Mouse (Mus musculus) forebrain, embryonic 10.5 days (tissue): ENCODE measurements around the gene Olfr1080. TPM values are rescaled to one million over a fixed set of nuclear protein-coding genes. Genes with fewer than 3 reads are reported as not detected.
"Not testable (repeated sequence)": the region's sequence is repeated elsewhere in the genome, so short reads cannot be mapped to it uniquely, and the experiment has no call there.

Experiments used
- DNase-seq: peaks from one replicate; pipeline ENCODE4 v3.0.0-alpha.2; 2017; ENCODE audit warnings: low spot score; ENCODE audit errors: extremely low spot score
- H3K27ac ChIP-seq: fragments of 300-500 bp; sonication (generic); 2 replicates; pipeline ENCODE4 v1.5.1; 2016; ENCODE audit warnings: mild to moderate bottlenecking
- H3K27me3 ChIP-seq: fragments of 300-500 bp; sonication (generic); 2 replicates; pipeline ENCODE4 v1.6.1; 2016; ENCODE audit warnings: mild to moderate bottlenecking; ENCODE audit not compliant: poor library complexity, severe bottlenecking
- H3K36me3 ChIP-seq: fragments of 300-500 bp; sonication (generic); replicated peaks from 2 replicates; pipeline ENCODE4 v1.6.1; 2016; ENCODE audit warnings: mild to moderate bottlenecking, moderate library complexity
- H3K4me1 ChIP-seq: fragments of 300-500 bp; sonication (generic); 2 replicates; pipeline ENCODE4 v1.6.1; 2016
- H3K4me3 ChIP-seq: fragments of 300-500 bp; sonication (generic); 2 replicates; pipeline ENCODE4 v1.5.1; 2016; ENCODE audit warnings: mild to moderate bottlenecking, moderate library complexity
- H3K9me3 ChIP-seq: fragments of 300-500 bp; sonication (generic); 2 replicates; pipeline ENCODE4 v1.6.1; 2016; ENCODE audit warnings: mild to moderate bottlenecking, moderate library complexity
- WGBS: fragments of 180-500 bp; shearing (Covaris S2); methylation state at CpG from one replicate; pipeline ENCODE4 v1.1.7; 2016; 5-methylcytosine and 5-hydroxymethylcytosine counted together
- polyA plus RNA-seq: library from polyadenylated mRNA; unstranded; fragments of >200 nt; fragmentation: Nextera tagmentation; extraction: Ambion mirVana; gene quantifications from 2 replicates; pipeline ENCODE4 v1.2.1, GENCODE M21; 2016

The Olfr1080 gene
- not detected in 2 replicates for polyA plus RNA-seq

DNA sequence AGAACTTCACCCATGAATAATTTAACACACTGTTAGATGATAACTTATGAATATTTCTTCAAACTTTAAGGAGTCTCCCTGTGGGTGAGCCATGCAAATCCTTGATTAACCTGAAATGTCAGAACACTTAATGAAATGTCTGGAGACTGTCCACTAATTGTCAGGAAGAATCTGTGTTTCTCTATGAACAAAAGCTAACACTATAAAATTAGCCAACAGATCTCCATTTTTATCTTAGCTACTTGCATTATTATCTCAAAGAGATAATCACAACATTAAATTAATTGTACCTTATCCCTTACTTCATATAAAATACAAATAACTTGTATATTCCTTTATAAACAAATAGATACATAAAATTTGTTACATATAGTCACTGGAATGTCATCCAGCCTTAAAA is at the start of gene Olfr1080:
TSS of gene Olfr1080 (minus strand) at position 101 of the 400 bp plus-strand sequence.
- not testable (repeated sequence) for H3K4me3 ChIP-seq, H3K36me3 ChIP-seq, H3K9me3 ChIP-seq, H3K27me3 ChIP-seq, H3K27ac ChIP-seq, DNase-seq, H3K4me1 ChIP-seq

DNA sequence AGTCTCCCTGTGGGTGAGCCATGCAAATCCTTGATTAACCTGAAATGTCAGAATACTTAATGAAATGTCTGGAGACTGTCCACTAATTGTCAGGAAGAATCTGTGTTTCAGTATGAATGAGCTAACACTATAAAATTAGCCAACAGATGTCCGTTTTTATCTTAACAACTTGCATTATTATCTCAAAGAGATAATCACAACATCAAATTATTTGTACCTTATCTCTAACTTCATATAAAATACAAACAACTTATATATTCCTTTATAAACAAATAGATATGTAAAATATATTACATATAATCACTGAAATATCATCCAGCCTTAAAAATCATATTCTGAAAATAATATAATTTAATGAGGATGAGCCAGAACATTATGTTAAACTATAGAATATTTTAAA is 40.8 kb upstream of the Olfr1080 start, which contains the start of gene Olfr1082:
TSS of gene Olfr1082 (minus strand) at position 101 of the 400 bp plus-strand sequence.
- H3K36me3 ChIP-seq, DNase-seq, H3K27ac ChIP-seq, H3K4me1 ChIP-seq, H3K9me3 ChIP-seq, H3K27me3 ChIP-seq, H3K4me3 ChIP-seq: not testable (repeated sequence)
- WGBS: 58% methylated on average over 1 of the region's 1 CpGs

DNA sequence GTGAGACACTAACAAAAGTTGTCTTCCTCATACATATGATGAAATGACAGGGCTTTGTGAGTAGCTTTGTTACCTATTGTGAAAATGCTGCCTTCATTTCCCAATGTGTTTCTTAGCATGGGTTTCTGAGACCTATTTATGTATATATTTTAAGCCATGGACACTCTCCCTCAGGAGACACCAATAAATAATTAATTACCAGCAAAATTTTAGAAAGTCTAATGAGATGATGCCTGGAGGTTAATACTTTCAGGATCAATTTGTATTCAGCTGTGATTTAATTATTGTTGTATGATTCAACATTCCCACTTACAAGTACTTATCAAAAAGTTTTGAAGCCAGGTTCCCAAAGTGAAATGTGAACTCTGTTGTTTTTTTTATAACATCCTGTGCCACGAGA is 15.7 kb downstream of the Olfr1080 start, which contains the start of gene Olfr1079:
TSS of gene Olfr1079 (minus strand) at position 101 of the 400 bp plus-strand sequence.
- Histone ChIP-seq H3K4me3 (no peak within 1 kb of the TSS), H3K4me1 (no peaks in the 10 kb centered on the region), H3K9me3 (no peaks in the 10 kb centered on the region), H3K27ac (no peak within 1 kb of the TSS), H3K36me3 (no peaks in the 10 kb centered on the region), H3K27me3 (no peaks in the 10 kb centered on the region)
- no peak for DNase-seq
- 60% methylated on average over 1 of the region's 1 CpGs for WGBS

DNA sequence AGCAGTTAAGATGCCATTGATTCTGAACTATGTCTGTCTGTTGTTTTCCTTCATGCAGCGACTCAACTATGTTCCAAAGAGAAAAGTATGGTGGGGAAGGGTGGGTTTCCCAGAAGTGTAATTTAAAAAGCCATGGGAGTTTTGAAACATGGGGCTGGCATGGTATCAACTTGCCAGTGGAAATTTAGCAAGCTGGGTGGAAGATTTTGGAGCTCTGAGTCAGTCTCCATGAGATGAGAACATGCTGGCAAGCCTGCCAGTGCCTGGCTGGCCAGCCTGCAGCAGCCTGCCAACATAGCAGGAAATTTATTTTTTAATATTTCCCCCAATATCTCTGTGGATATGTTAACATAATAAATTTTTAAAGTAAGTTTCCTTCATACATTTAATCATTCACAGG is 27.0 kb downstream of the Olfr1080 start:
- no peaks in the 10 kb centered on the region for H3K27me3 ChIP-seq
- no peak overlapping the region for H3K4me3 ChIP-seq
- no peaks in the 10 kb centered on the region for H3K9me3 ChIP-seq
- 86% methylated on average over 1 of the region's 1 CpGs for WGBS
- H3K4me1 ChIP-seq: no peaks in the 10 kb centered on the region
- H3K27ac ChIP-seq: no peak overlapping the region
- no peaks in the 10 kb centered on the region for H3K36me3 ChIP-seq
- DNase-seq: no peak

DNA sequence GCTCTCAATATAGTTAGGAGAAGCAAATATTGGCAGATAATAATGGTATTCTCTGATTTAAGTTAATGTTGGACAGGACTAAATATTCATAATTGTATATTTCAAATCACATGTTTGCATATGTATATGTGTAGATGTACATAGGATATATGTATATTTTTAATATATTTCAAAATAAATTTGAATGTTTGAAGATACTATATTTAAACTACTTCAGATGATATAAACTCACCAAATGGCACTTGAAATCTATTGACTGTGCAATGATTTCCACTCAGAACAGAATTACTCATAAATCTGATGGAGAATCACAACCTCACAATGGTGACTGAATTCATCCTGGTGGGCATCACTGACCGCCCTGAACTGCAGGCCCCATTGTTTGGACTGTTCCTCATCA is 49.9 kb downstream of the Olfr1080 start, which contains the start of gene Olfr1076:
TSS of gene Olfr1076 (plus strand) at position 301 of the 400 bp plus-strand sequence.
- no peak within 1 kb of the TSS for H3K27ac ChIP-seq
- H3K36me3 ChIP-seq: no peaks in the 10 kb centered on the region
- H3K9me3 ChIP-seq: no peaks in the 10 kb centered on the region
- 87% methylated on average over 1 of the region's 1 CpGs for WGBS
- DNase-seq: no peak
- H3K4me3 ChIP-seq: no peak within 1 kb of the TSS
- H3K4me1 ChIP-seq: no peaks in the 10 kb centered on the region
- no peaks in the 10 kb centered on the region for H3K27me3 ChIP-seq

Other genes with a start within 250 kb of the Olfr1080 start
- not detected in 2 replicates for gene Olfr1053, start 243.0 kb downstream of the Olfr1080 start, polyA plus RNA-seq
- gene Olfr1054, start 222.8 kb downstream of the Olfr1080 start, polyA plus RNA-seq: not detected in 2 replicates
- not detected in 2 replicates for gene Olfr1055, start 208.0 kb downstream of the Olfr1080 start, polyA plus RNA-seq
- not detected in 2 replicates for gene Olfr1056, start 195.8 kb downstream of the Olfr1080 start, polyA plus RNA-seq
- not detected in 2 replicates for gene Olfr1057, start 179.8 kb downstream of the Olfr1080 start, polyA plus RNA-seq
- gene Olfr1058, start 169.7 kb downstream of the Olfr1080 start, polyA plus RNA-seq: not detected in 2 replicates
- gene Olfr1061, start 144.2 kb downstream of the Olfr1080 start, polyA plus RNA-seq: not detected in 2 replicates
- not detected in 2 replicates for gene Olfr1062, start 131.5 kb downstream of the Olfr1080 start, polyA plus RNA-seq
- gene Olfr1065, start 107.6 kb downstream of the Olfr1080 start, polyA plus RNA-seq: not detected in 2 replicates
- gene Olfr1066, start 102.0 kb downstream of the Olfr1080 start, polyA plus RNA-seq: not detected in 2 replicates
- not detected in 2 replicates for gene Olfr228, start 70.8 kb downstream of the Olfr1080 start, polyA plus RNA-seq
- gene Olfr1076, start 49.8 kb downstream of the Olfr1080 start, polyA plus RNA-seq: not detected in 2 replicates
- gene Olfr1079, start 15.8 kb downstream of the Olfr1080 start, polyA plus RNA-seq: not detected in 2 replicates
- gene Olfr1082, start 40.7 kb upstream of the Olfr1080 start, polyA plus RNA-seq: not detected in 2 replicates
- not detected in 2 replicates for gene Olfr1084, start 81.5 kb upstream of the Olfr1080 start, polyA plus RNA-seq
- not detected in 2 replicates for gene Olfr1085, start 103.8 kb upstream of the Olfr1080 start, polyA plus RNA-seq
- not detected in 2 replicates for gene Olfr1086, start 121.9 kb upstream of the Olfr1080 start, polyA plus RNA-seq
- not detected in 2 replicates for gene Olfr1087, start 140.2 kb upstream of the Olfr1080 start, polyA plus RNA-seq
- gene Olfr1089, start 175.5 kb upstream of the Olfr1080 start, polyA plus RNA-seq: not detected in 2 replicates
- gene Olfr1090, start 200.8 kb upstream of the Olfr1080 start, polyA plus RNA-seq: not detected in 2 replicates
- gene Olfr1093, start 224.2 kb upstream of the Olfr1080 start, polyA plus RNA-seq: not detected in 2 replicates